Mouse (Mus musculus) spleen, adult 2 months (tissue): Measurements from ENCODE around the gene Kctd15. TPM values are rescaled to one million over a fixed set of nuclear protein-coding genes. Genes with fewer than 3 reads are reported as not detected.

Experiments used
- DNase-seq, 2 experiments: peaks; one replicate each; pipeline versions ENCODE4 v3.0.0 to v3.0.0-alpha.2; 2012 to 2021; ENCODE audit warnings: low spot score in 2 of 2, low read depth in 1 of 2
- H3K27ac ChIP-seq: fragments of 200-500 bp; 2 replicates; pipeline ENCODE4 v1.5.1; 2012; ENCODE audit warnings: low read length, inconsistent platforms; ENCODE audit not compliant: insufficient read depth
- H3K27me3 ChIP-seq: fragments of 200-500 bp; 2 replicates; pipeline ENCODE4 v1.6.1; 2012; ENCODE audit warnings: mild to moderate bottlenecking, moderate library complexity, low read length, inconsistent platforms; ENCODE audit not compliant: control insufficient read depth, insufficient read depth
- H3K36me3 ChIP-seq: fragments of 200-500 bp; 2 replicates; pipeline ENCODE4 v1.6.1; 2012; ENCODE audit warnings: mild to moderate bottlenecking, low read length, inconsistent platforms; ENCODE audit not compliant: control insufficient read depth, insufficient read depth
- H3K4me1 ChIP-seq: fragments of 200-500 bp; 2 replicates; pipeline ENCODE4 v1.6.1; 2011; ENCODE audit warnings: inconsistent platforms; ENCODE audit not compliant: control insufficient read depth, insufficient read depth, insufficient read length
- H3K4me3 ChIP-seq: fragments of 200-500 bp; 2 replicates; pipeline ENCODE4 v1.5.1; 2011; ENCODE audit warnings: mild to moderate bottlenecking, inconsistent platforms; ENCODE audit not compliant: insufficient read depth, insufficient read length; ENCODE audit errors: extremely low read depth
- CTCF ChIP-seq: fragments of 200-500 bp; IDR thresholded peaks from 2 replicates; pipeline ENCODE4 v1.5.1; 2011; ENCODE audit warnings: mild to moderate bottlenecking, inconsistent platforms; ENCODE audit not compliant: insufficient read depth, insufficient read length, insufficient replicate concordance; ENCODE audit errors: extremely low read depth
- POLR2A ChIP-seq: fragments of 200-500 bp; IDR thresholded peaks from 2 replicates; pipeline ENCODE4 v1.6.1; 2011; ENCODE audit warnings: low read depth, low read length, inconsistent platforms
- WGBS: fragments of 180-500 bp; shearing (Covaris S2); methylation state at CpG from one replicate; pipeline ENCODE4 v1.1.7; 2018; 5-methylcytosine and 5-hydroxymethylcytosine counted together
- polyA plus RNA-seq: library from polyadenylated mRNA; depleted of rRNA; stranded (reverse); fragments of >200 nt; gene quantifications from 2 replicates; pipeline ENCODE4 v1.2.3, GENCODE M21; 2012

Gene Kctd15
- polyA plus RNA-seq, 1 experiment, result 7.4 TPM

DNA sequence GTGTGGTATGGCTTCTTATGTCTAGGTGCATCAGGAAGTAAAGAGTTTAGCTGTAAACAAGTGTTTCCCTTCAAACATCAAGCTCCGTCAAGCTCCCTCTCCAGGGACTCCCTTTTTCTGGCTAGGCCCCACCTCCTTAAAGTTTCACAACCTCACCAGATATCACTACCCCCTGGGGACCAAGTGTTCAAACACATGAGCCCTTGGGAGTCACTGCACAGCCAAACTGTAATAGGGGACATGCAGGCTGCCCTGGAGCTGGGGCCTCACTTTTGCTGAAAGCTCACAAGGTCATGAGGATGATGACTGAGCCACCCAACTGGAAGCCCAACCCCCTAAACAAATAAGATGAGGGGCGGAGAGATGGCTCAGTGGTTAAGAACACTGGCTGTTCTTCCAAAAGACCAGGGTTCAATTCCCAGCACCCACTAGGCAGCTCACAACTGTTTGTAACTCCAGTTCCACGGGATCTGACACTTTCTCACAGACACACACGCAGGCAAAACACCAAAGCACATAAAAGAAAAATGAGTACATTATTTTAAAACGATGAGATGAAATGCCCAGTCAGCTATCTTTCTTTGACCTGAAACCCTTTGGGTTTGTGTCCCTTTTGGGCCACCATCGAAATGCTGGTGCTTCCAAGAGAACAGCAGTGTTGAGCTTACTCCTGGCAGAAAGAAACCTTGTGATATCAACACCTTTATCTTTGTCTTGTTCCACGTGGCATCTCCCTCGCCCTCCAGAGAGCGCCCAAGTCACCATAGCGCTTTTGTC is 23.4 kb downstream of the Kctd15 start:
- no peak for TF ChIP-seq POLR2A
- no peak for TF ChIP-seq CTCF
- peaks cover 3% of the 10 kb centered on the region; the same call in 1 of the 2 replicates for H3K4me1 ChIP-seq
- no peak for DNase-seq
- 79% methylated on average over 10 of the region's 10 CpGs for WGBS
- no peak overlapping the region for H3K27ac ChIP-seq
- no peak overlapping the region for H3K4me3 ChIP-seq
- H3K27me3 ChIP-seq, result no peaks in the 10 kb centered on the region
- H3K36me3 ChIP-seq, result no peaks in the 10 kb centered on the region

GRCm38 (mm10) chr7:34630211-34631085 is 26.1 kb downstream of the Kctd15 start:
- TF ChIP-seq POLR2A (no peak), CTCF (no peak)
- Histone ChIP-seq H3K27ac (no peak overlapping the region), H3K36me3 (no peaks in the 10 kb centered on the region), H3K4me3 (no peak overlapping the region; the same call in 1 of the 2 replicates), H3K27me3 (no peaks in the 10 kb centered on the region), H3K4me1 (peaks cover 3% of the 10 kb centered on the region; the same call in 1 of the 2 replicates)
- no peak for DNase-seq
- WGBS, result 2% methylated on average over 34 of the region's 34 CpGs

DNA sequence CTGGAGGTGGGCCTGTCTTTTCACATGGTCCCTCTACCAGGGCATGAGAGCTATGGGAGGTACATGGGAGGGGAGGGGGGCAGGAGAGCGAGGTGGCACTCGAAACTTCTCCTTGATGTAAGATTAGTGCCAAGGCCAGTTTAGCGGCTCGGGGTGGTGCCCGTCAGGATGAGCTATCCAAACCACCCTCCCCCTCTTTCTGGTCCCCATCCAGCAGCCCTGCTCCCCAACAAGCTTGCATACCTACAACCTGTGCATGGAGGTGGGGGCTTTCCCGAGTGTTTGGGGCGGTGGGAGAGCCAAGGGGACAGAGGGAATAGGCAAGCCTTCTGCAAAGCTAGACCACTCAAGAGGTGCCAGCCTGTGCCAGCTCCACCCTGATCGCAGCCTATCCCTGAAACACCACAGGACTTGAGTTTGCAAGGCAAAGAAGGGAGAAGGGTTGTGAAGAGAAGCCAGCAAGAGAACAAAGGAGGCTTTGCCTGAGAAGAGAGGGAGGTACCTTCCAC is 26.8 kb downstream of the Kctd15 start:
- Histone ChIP-seq H3K4me3 (no peak overlapping the region), H3K27ac (no peak overlapping the region), H3K36me3 (no peaks in the 10 kb centered on the region), H3K27me3 (no peaks in the 10 kb centered on the region), H3K4me1 (peaks cover 3% of the 10 kb centered on the region; the same call in 1 of the 2 replicates)
- DNase-seq, result no peak
- no peak for TF ChIP-seq POLR2A
- 52% methylated on average over 8 of the region's 8 CpGs for WGBS

GRCm38 (mm10) chr7:34620411-34620810 is 36.1 kb downstream of the Kctd15 start:
- Histone ChIP-seq H3K27me3 (no peaks in the 10 kb centered on the region), H3K4me1 (no peaks in the 10 kb centered on the region), H3K36me3 (no peaks in the 10 kb centered on the region), H3K4me3 (no peak overlapping the region), H3K27ac (no peak overlapping the region)
- no peak for DNase-seq
- 57% methylated on average over 2 of the region's 2 CpGs for WGBS
- no peak for TF ChIP-seq POLR2A
- no peak for TF ChIP-seq CTCF

DNA sequence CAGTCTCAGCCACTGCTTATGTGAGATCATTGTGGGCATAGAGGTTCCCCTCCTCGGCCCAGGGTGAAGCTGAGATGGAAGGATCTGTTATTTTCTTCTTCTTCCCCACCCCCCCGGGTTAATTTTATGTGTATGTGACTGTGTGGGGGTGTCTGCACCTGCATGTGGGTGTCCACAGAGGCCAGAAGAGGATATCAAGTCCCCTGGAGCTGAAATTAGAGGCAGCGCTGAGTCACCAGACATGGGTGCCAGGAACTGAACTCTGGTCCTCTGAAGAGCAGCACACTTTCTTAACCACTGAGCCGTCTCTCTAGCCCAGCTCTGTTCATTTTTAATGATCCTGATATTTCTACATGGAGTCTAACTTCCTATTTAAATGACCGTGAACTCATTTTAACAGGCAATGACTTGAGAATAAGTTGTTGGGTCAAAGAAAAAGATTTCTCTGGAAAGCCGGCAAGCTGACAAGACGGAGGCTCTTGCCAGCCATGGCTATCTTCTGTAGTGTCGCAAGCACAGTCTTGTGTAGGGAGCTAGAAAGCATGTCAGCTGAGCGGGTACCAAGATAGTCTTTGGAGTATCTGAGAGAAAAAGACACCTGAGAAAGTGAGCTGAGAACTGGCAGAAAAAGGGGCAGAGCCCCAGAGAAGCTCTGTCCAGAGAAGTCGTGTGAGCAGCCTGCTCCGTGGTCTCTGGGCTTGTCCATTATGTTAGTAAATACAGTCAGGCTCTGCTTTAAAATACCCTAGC is 38.2 kb downstream of the Kctd15 start:
- WGBS, result 79% methylated on average over 11 of the region's 11 CpGs

DNA sequence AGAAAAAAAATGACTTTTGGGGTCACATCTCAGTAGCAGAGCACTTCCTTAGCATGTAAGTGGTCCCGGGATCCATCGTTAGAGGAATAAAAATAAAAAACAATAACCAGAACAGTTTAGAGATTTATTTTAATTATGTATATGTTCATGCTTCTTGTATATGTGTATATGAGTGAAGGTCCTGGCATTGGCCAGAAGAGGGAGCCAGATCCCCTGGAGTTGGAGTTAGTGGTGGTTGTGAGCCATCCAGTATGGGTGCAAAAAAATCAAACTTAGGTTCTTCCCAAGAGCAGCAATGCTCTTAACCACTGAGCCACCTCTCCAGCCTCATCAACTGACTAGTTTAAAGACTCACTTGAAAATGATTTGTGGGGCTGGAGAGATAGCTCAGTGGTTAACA is 40.3 kb downstream of the Kctd15 start:
- Histone ChIP-seq H3K27me3 (no peaks in the 10 kb centered on the region), H3K27ac (no peak overlapping the region), H3K4me3 (no peak overlapping the region), H3K36me3 (no peaks in the 10 kb centered on the region), H3K4me1 (no peaks in the 10 kb centered on the region)
- DNase-seq, result no peak
- WGBS, result 89% methylated on average over 2 of the region's 2 CpGs
- no peak for TF ChIP-seq POLR2A
- no peak for TF ChIP-seq CTCF

More for the DNA sequence above, 38.2 kb downstream of the Kctd15 start:
- Histone ChIP-seq H3K36me3 (no peaks in the 10 kb centered on the region), H3K4me3 (no peak overlapping the region), H3K27ac (no peak overlapping the region), H3K27me3 (no peaks in the 10 kb centered on the region), H3K4me1 (no peaks in the 10 kb centered on the region)
- no peak for DNase-seq
- TF ChIP-seq POLR2A (no peak), CTCF (no peak)
